Mouse (Mus musculus): ENCODE data around the gene Tex48. TPM values are rescaled to one million over a fixed set of nuclear protein-coding genes. Genes with fewer than 3 reads are reported as not detected.

The Tex48 gene
- not detected in 2 replicates for polyA plus RNA-seq (2014; fragmentation: Nextera tagmentation; extraction: Ambion mirVana)

- H3K4me3 ChIP-seq (ENCODE audit: low read length), result no peak within 1 kb of the TSS
- no peaks in the 10 kb centered on the region for H3K27me3 ChIP-seq (ENCODE audit: control insufficient read depth, insufficient read depth, low read length)
- ATAC-seq (ENCODE audit: low FRiP score, low TSS enrichment), result 0 out of 2 replicates have a peak, but pooled peaks have one; percentile 35
- no peaks in the 10 kb centered on the region for H3K36me3 ChIP-seq (ENCODE audit: control insufficient read depth, insufficient read depth, low read length)
- no peak within 1 kb of the TSS for H3K4me2 ChIP-seq (replicated peaks; ENCODE audit: low read depth, low read length)
- no peaks in the 10 kb centered on the region for H3K9me3 ChIP-seq (ENCODE audit: control insufficient read depth, low read length)
- H3K27ac ChIP-seq (ENCODE audit: low read depth, low read length), result no peak within 1 kb of the TSS
- 59% methylated on average over 5 of the region's 5 CpGs for WGBS
- no peak within 1 kb of the TSS for H3K9ac ChIP-seq (ENCODE audit: low read depth, low read length)
- no peaks in the 10 kb centered on the region for H3K4me1 ChIP-seq (ENCODE audit: control insufficient read depth, insufficient read depth, low read length)
Measured at GRCm38 (mm10) chr4:63622378-63622835, at the start of gene Tex48. TSS of gene Tex48 (minus strand) at chr4:63622428.

DNA sequence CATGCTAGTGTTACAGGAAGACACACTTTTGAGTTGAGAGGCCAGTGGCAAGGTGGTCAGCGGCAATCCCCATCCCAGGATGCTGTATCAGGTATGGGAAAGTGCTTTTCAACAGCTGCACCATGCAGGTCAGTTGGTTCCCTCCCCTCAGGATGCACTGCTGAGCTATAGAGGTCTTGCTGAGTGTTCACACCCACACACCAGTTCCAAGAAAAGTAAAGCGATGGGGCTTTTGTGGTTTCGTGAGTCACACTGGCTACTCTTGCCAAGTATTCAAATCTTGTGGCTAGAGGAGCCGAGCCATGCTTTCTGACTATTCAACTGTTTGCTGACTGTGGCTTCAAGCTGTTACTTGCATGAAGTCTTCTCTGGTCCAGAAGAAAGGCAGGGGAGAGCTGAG lies 46.0 kb upstream of the Tex48 start:
- H3K9ac ChIP-seq (ENCODE audit: low read depth, low read length), result no peak overlapping the region
- H3K27ac ChIP-seq (ENCODE audit: low read depth, low read length), result no peak overlapping the region
- WGBS, result 81% methylated on average over 4 of the region's 4 CpGs
- no peak for ATAC-seq (ENCODE audit: low FRiP score, low TSS enrichment)
- no peak overlapping the region for H3K4me2 ChIP-seq (replicated peaks; ENCODE audit: low read depth, low read length)
- H3K4me3 ChIP-seq (ENCODE audit: low read length), result no peak overlapping the region
- no peaks in the 10 kb centered on the region for H3K27me3 ChIP-seq (ENCODE audit: control insufficient read depth, insufficient read depth, low read length)
- no peaks in the 10 kb centered on the region for H3K9me3 ChIP-seq (ENCODE audit: control insufficient read depth, low read length)
- H3K36me3 ChIP-seq (ENCODE audit: control insufficient read depth, insufficient read depth, low read length), result no peaks in the 10 kb centered on the region
- no peaks in the 10 kb centered on the region for H3K4me1 ChIP-seq (ENCODE audit: control insufficient read depth, insufficient read depth, low read length)

DNA sequence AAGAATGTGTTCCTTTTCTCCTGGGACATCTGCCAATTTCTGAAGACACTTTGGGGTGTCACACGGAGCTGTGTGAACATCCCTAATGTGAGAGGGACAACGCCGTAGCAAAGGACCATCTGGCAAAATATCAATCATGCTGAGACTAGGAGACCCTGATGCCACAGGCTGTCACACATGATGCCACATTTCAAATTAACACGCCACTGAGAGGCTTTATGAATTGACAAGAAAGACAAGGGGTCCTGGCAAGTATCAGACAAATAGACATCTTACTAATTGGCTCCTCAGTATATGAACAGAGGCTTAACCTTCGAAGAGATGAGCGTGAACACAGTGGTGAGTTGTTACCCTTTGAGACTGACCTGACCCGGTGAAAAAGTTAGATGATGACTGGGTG lies 43.5 kb upstream of the Tex48 start:
- Histone ChIP-seq H3K4me3 (ENCODE audit: low read length) (no peak overlapping the region), H3K27ac (ENCODE audit: low read depth, low read length) (no peak overlapping the region), H3K9me3 (ENCODE audit: control insufficient read depth, low read length) (no peaks in the 10 kb centered on the region), H3K9ac (ENCODE audit: low read depth, low read length) (no peak overlapping the region), H3K27me3 (ENCODE audit: control insufficient read depth, insufficient read depth, low read length) (no peaks in the 10 kb centered on the region), H3K36me3 (ENCODE audit: control insufficient read depth, insufficient read depth, low read length) (no peaks in the 10 kb centered on the region), H3K4me1 (ENCODE audit: control insufficient read depth, insufficient read depth, low read length) (no peaks in the 10 kb centered on the region), H3K4me2 (replicated peaks; ENCODE audit: low read depth, low read length) (no peak overlapping the region)
- 80% methylated on average over 7 of the region's 7 CpGs for WGBS
- ATAC-seq (ENCODE audit: low FRiP score, low TSS enrichment), result no peak

- no peaks in the 10 kb centered on the region for H3K4me1 ChIP-seq (ENCODE audit: control insufficient read depth, insufficient read depth, low read length)
- no peak for ATAC-seq (ENCODE audit: low FRiP score, low TSS enrichment)
- no peak within 1 kb of the TSS for H3K27ac ChIP-seq (ENCODE audit: low read depth, low read length)
- no peaks in the 10 kb centered on the region for H3K36me3 ChIP-seq (ENCODE audit: control insufficient read depth, insufficient read depth, low read length)
- no peaks in the 10 kb centered on the region for H3K9me3 ChIP-seq (ENCODE audit: control insufficient read depth, low read length)
- H3K4me3 ChIP-seq (ENCODE audit: low read length), result no peak within 1 kb of the TSS
- WGBS, result 92% methylated on average over 6 of the region's 6 CpGs
- H3K27me3 ChIP-seq (ENCODE audit: control insufficient read depth, insufficient read depth, low read length), result no peaks in the 10 kb centered on the region
- H3K9ac ChIP-seq (ENCODE audit: low read depth, low read length), result no peak within 1 kb of the TSS
- H3K4me2 ChIP-seq (replicated peaks; ENCODE audit: low read depth, low read length), result no peak within 1 kb of the TSS
Measured at GRCm38 (mm10) chr4:63663279-63663678, 41.1 kb upstream of the Tex48 start, which contains the start of gene Gm11214. TSS of gene Gm11214 (minus strand) at chr4:63663379.

DNA sequence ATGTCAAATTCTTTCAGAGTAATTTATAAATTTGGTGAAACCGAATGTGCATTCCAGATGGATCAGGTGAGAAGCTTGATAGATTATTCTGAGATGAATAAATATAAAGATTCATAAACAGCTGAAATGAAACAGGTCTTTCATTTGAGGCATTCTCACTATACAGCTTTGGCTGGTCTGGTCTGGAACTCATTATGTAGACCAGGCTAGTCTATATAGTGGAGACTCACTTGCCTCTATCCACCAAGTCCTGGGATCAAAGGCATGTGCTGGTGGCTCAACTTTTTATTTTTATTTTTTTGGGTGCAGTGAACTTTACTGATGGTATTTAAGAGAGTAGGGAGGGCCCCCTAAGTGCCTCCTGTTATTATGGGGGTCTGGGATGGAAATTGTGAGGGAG lies 39.6 kb upstream of the Tex48 start:
- H3K4me1 ChIP-seq (ENCODE audit: control insufficient read depth, insufficient read depth, low read length), result no peaks in the 10 kb centered on the region
- H3K27ac ChIP-seq (ENCODE audit: low read depth, low read length), result no peak overlapping the region
- no peaks in the 10 kb centered on the region for H3K36me3 ChIP-seq (ENCODE audit: control insufficient read depth, insufficient read depth, low read length)
- 84% methylated on average over 1 of the region's 1 CpGs for WGBS
- H3K9me3 ChIP-seq (ENCODE audit: control insufficient read depth, low read length), result no peaks in the 10 kb centered on the region
- H3K4me3 ChIP-seq (ENCODE audit: low read length), result no peak overlapping the region
- ATAC-seq (ENCODE audit: low FRiP score, low TSS enrichment), result no peak
- H3K27me3 ChIP-seq (ENCODE audit: control insufficient read depth, insufficient read depth, low read length), result no peaks in the 10 kb centered on the region
- no peak overlapping the region for H3K9ac ChIP-seq (ENCODE audit: low read depth, low read length)
- no peak overlapping the region for H3K4me2 ChIP-seq (replicated peaks; ENCODE audit: low read depth, low read length)

- no peaks in the 10 kb centered on the region for H3K36me3 ChIP-seq (ENCODE audit: control insufficient read depth, insufficient read depth, low read length)
- H3K27ac ChIP-seq (ENCODE audit: low read depth, low read length), result no peak overlapping the region
- H3K4me2 ChIP-seq (replicated peaks; ENCODE audit: low read depth, low read length), result no peak overlapping the region
- no peak overlapping the region for H3K4me3 ChIP-seq (ENCODE audit: low read length)
- H3K9ac ChIP-seq (ENCODE audit: low read depth, low read length), result no peak overlapping the region
- no peaks in the 10 kb centered on the region for H3K4me1 ChIP-seq (ENCODE audit: control insufficient read depth, insufficient read depth, low read length)
- no peaks in the 10 kb centered on the region for H3K9me3 ChIP-seq (ENCODE audit: control insufficient read depth, low read length)
- WGBS, result 77% methylated on average over 1 of the region's 1 CpGs
- ATAC-seq (ENCODE audit: low FRiP score, low TSS enrichment), result no peak
- no peaks in the 10 kb centered on the region for H3K27me3 ChIP-seq (ENCODE audit: control insufficient read depth, insufficient read depth, low read length)
Measured at GRCm38 (mm10) chr4:63661426-63661825, 39.2 kb upstream of the Tex48 start.

DNA sequence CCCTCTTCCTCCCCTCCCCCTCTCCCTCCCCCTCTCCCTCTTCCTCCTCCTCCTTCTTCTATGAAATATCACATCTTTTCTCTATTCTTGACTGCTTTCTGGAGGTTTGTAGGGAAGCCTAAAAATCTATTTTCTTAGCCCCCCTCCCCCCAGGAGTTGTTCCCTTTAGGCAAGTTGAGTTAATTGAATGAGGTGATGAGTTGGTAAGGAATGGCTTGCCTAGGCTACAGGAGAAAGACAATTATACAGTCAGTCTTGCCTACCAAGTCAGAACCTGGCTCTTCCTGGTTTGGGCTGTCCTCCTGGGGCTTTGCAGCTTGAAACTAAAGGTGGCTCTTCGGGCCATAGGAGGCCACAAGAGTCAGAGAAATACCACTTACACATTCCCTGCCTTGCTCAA lies 37.5 kb upstream of the Tex48 start:
- Histone ChIP-seq H3K9ac (ENCODE audit: low read depth, low read length) (no peak overlapping the region), H3K36me3 (ENCODE audit: control insufficient read depth, insufficient read depth, low read length) (no peaks in the 10 kb centered on the region), H3K4me2 (replicated peaks; ENCODE audit: low read depth, low read length) (no peak overlapping the region), H3K9me3 (ENCODE audit: control insufficient read depth, low read length) (no peaks in the 10 kb centered on the region), H3K27ac (ENCODE audit: low read depth, low read length) (no peak overlapping the region), H3K4me3 (ENCODE audit: low read length) (no peak overlapping the region), H3K27me3 (ENCODE audit: control insufficient read depth, insufficient read depth, low read length) (no peaks in the 10 kb centered on the region), H3K4me1 (ENCODE audit: control insufficient read depth, insufficient read depth, low read length) (no peaks in the 10 kb centered on the region)
- 81% methylated on average over 1 of the region's 1 CpGs for WGBS
- ATAC-seq (ENCODE audit: low FRiP score, low TSS enrichment), result no peak

- Histone ChIP-seq H3K27ac (ENCODE audit: low read depth, low read length) (no peak overlapping the region), H3K27me3 (ENCODE audit: control insufficient read depth, insufficient read depth, low read length) (no peaks in the 10 kb centered on the region), H3K9me3 (ENCODE audit: control insufficient read depth, low read length) (no peaks in the 10 kb centered on the region), H3K9ac (ENCODE audit: low read depth, low read length) (no peak overlapping the region), H3K4me2 (replicated peaks; ENCODE audit: low read depth, low read length) (no peak overlapping the region), H3K4me3 (ENCODE audit: low read length) (no peak overlapping the region), H3K36me3 (ENCODE audit: control insufficient read depth, insufficient read depth, low read length) (no peaks in the 10 kb centered on the region), H3K4me1 (ENCODE audit: control insufficient read depth, insufficient read depth, low read length) (no peaks in the 10 kb centered on the region)
- ATAC-seq (ENCODE audit: low FRiP score, low TSS enrichment), result no peak
- WGBS, result 39% methylated on average over 4 of the region's 4 CpGs
Measured at GRCm38 (mm10) chr4:63659086-63659485, 36.9 kb upstream of the Tex48 start.

GRCm38 (mm10) chr4:63654381-63654780 lies 32.2 kb upstream of the Tex48 start:
- WGBS, result 60% methylated on average over 1 of the region's 1 CpGs
- Histone ChIP-seq H3K4me1 (ENCODE audit: control insufficient read depth, insufficient read depth, low read length) (no peaks in the 10 kb centered on the region), H3K4me2 (replicated peaks; ENCODE audit: low read depth, low read length) (no peak overlapping the region), H3K4me3 (ENCODE audit: low read length) (no peak overlapping the region), H3K27me3 (ENCODE audit: control insufficient read depth, insufficient read depth, low read length) (no peaks in the 10 kb centered on the region), H3K9me3 (ENCODE audit: control insufficient read depth, low read length) (no peaks in the 10 kb centered on the region), H3K36me3 (ENCODE audit: control insufficient read depth, insufficient read depth, low read length) (no peaks in the 10 kb centered on the region), H3K9ac (ENCODE audit: low read depth, low read length) (no peak overlapping the region), H3K27ac (ENCODE audit: low read depth, low read length) (no peak overlapping the region)
- no peak for ATAC-seq (ENCODE audit: low FRiP score, low TSS enrichment)
